Mouse (Mus musculus) hindbrain, embryonic 16.5 days (tissue): ENCODE results near the gene Def8. TPM values are rescaled to one million over a fixed set of nuclear protein-coding genes. Genes with fewer than 3 reads are reported as not detected.
A peak's percentile ranks its signal among the peaks of the same experiment; 100 is the strongest.
"Not testable (repeated sequence)": the region's sequence is repeated elsewhere in the genome, so short reads cannot be mapped to it uniquely, and the experiment has no call there.

Source experiments
- ATAC-seq: fragments of 200-750 bp; cut with Nextera tagmentation; 2 replicates; pipeline ENCODE4 v1.8.0; 2017; ENCODE audit warnings: moderate TSS enrichment, moderate library complexity
- H3K27ac ChIP-seq: fragments of 300-500 bp; sonication (generic); 2 replicates; pipeline ENCODE4 v1.5.1; 2014; ENCODE audit warnings: low read depth, mild to moderate bottlenecking, control low read depth, low read length, moderate library complexity
- H3K27me3 ChIP-seq: fragments of 300-500 bp; sonication (generic); replicated peaks from 2 replicates; pipeline ENCODE4 v1.6.1; 2014; ENCODE audit warnings: low read length; ENCODE audit not compliant: control insufficient read depth, insufficient read depth
- H3K36me3 ChIP-seq: fragments of 300-500 bp; sonication (generic); 2 replicates; pipeline ENCODE4 v1.6.1; 2014; ENCODE audit warnings: mild to moderate bottlenecking, low read length, moderate library complexity, mixed read lengths; ENCODE audit not compliant: control insufficient read depth, insufficient read depth
- H3K4me1 ChIP-seq: fragments of 300-500 bp; sonication (generic); 2 replicates; pipeline ENCODE4 v1.6.1; 2014; ENCODE audit warnings: low read depth, low read length; ENCODE audit not compliant: control insufficient read depth, insufficient read depth
- H3K4me2 ChIP-seq: fragments of 300-500 bp; sonication (generic); 2 replicates; pipeline ENCODE4 v1.6.1; 2014; ENCODE audit warnings: mild to moderate bottlenecking, low read length, control low read depth, moderate library complexity
- H3K4me3 ChIP-seq: fragments of 300-500 bp; sonication (generic); 2 replicates; pipeline ENCODE4 v1.5.1; 2014; ENCODE audit warnings: mild to moderate bottlenecking, low read length, control low read depth, moderate library complexity
- H3K9ac ChIP-seq: fragments of 300-500 bp; sonication (generic); 2 replicates; pipeline ENCODE4 v1.6.1; 2014; ENCODE audit warnings: low read depth, mild to moderate bottlenecking, control low read depth, low read length, moderate library complexity
- H3K9me3 ChIP-seq: fragments of 300-500 bp; sonication (generic); 2 replicates; pipeline ENCODE4 v1.6.1; 2014; ENCODE audit warnings: mild to moderate bottlenecking, low read length, moderate library complexity; ENCODE audit not compliant: control insufficient read depth
- WGBS: fragments of 180-500 bp; shearing (Covaris S2); extraction: QIAGEN DNeasy Blood & Tissue Kit; methylation state at CpG from one replicate; pipeline ENCODE4 v1.1.7; 2014; 5-methylcytosine and 5-hydroxymethylcytosine counted together
- polyA plus RNA-seq: library from polyadenylated mRNA; unstranded; fragments of >200 nt; fragmentation: Nextera tagmentation; extraction: Ambion mirVana; gene quantifications from 2 replicates; pipeline ENCODE4 v1.2.1, GENCODE M21; 2015

Gene Def8
- polyA plus RNA-seq, 1 experiment from 2014 or later = 50.5 TPM

DNA sequence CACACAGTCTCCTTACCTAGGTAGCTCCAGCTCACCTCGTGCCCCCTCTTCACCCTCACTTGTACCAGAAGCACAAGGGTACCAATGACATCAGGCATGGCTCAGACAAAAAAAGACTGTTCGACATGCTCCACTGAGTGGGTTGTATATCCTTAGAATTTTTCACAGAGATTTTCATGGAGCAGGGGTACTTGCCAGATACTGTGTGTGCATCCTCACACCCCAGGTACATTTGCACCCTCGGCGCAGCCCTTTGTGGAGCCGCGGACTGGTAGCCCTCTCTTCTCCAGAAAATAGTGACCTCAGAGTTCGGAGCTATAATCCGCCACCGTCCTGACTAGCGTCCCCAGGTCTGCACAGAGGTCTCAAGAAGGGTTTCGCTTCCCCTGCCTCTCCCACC is 12.5 kb upstream of the Def8 start:
- Histone ChIP-seq H3K9ac (peak overlapping the region; percentile 84), H3K4me1 (peaks cover 21% of the 10 kb centered on the region), H3K4me3 (peak overlapping the region; percentile 79), H3K9me3 (no peaks in the 10 kb centered on the region), H3K4me2 (peak overlapping the region; percentile 98), H3K36me3 (no peaks in the 10 kb centered on the region), H3K27ac (peak overlapping the region; percentile 96), H3K27me3 (no peaks in the 10 kb centered on the region)
- peak; percentile 12 for ATAC-seq
- WGBS = 4% methylated on average over 11 of the region's 11 CpGs

GRCm38 (mm10) chr8:123411246-123411645 is 12.1 kb upstream of the Def8 start, which contains the start of gene Tubb3:
Gene Tubb3 (plus strand): TSS chr8:123411424.
- Histone ChIP-seq H3K36me3 (no peaks in the 10 kb centered on the region), H3K9me3 (no peaks in the 10 kb centered on the region), H3K9ac (peak within 1 kb of the TSS; percentile 97), H3K4me3 (peak within 1 kb of the TSS; percentile 79), H3K4me2 (peak within 1 kb of the TSS; percentile 98), H3K27ac (peak within 1 kb of the TSS; percentile 96), H3K4me1 (peaks cover 22% of the 10 kb centered on the region), H3K27me3 (no peaks in the 10 kb centered on the region)
- ATAC-seq = peak; percentile 94
- 0% methylated on average over 28 of the region's 29 CpGs for WGBS

- 5% methylated on average over 13 of the region's 16 CpGs for WGBS
- H3K9me3 ChIP-seq = no peaks in the 10 kb centered on the region
- H3K4me1 ChIP-seq = peaks cover 27% of the 10 kb centered on the region
- H3K27ac ChIP-seq = peak overlapping the region; percentile 95
- H3K27me3 ChIP-seq = no peaks in the 10 kb centered on the region
- H3K36me3 ChIP-seq = no peaks in the 10 kb centered on the region
- peak overlapping the region; percentile 79 for H3K4me3 ChIP-seq
- peak overlapping the region; percentile 98 for H3K4me2 ChIP-seq
- peak; percentile 31 for ATAC-seq
- peak overlapping the region; percentile 97 for H3K9ac ChIP-seq
These were observed 11.5 kb upstream of the Def8 start for GRCm38 (mm10) chr8:123411781-123412327.

GRCm38 (mm10) chr8:123412560-123413170 is 10.7 kb upstream of the Def8 start:
- H3K9ac ChIP-seq = peak overlapping the region; percentile 97
- peak overlapping the region; percentile 98 for H3K4me2 ChIP-seq
- H3K4me3 ChIP-seq = peak overlapping the region; percentile 79
- WGBS = 2% methylated on average over 10 of the region's 12 CpGs
- H3K27ac ChIP-seq = peak overlapping the region; percentile 95
- H3K4me1 ChIP-seq = peaks cover 31% of the 10 kb centered on the region
- H3K9me3 ChIP-seq = no peaks in the 10 kb centered on the region
- ATAC-seq = no peak
- no peaks in the 10 kb centered on the region for H3K36me3 ChIP-seq
- H3K27me3 ChIP-seq = no peaks in the 10 kb centered on the region

- H3K27me3 ChIP-seq = no peaks in the 10 kb centered on the region
- 7% methylated on average over 9 of the region's 9 CpGs for WGBS
- peak overlapping the region; percentile 79 for H3K4me3 ChIP-seq
- H3K4me1 ChIP-seq = peaks cover 27% of the 10 kb centered on the region
- peak overlapping the region; percentile 64 for H3K27ac ChIP-seq
- peaks cover 12% of the 10 kb centered on the region for H3K36me3 ChIP-seq
- no peaks in the 10 kb centered on the region for H3K9me3 ChIP-seq
- H3K4me2 ChIP-seq = peak overlapping the region; percentile 98
- no peak for ATAC-seq
- peak overlapping the region; percentile 97 for H3K9ac ChIP-seq
These were observed 9.1 kb upstream of the Def8 start for GRCm38 (mm10) chr8:123414255-123414654.

GRCm38 (mm10) chr8:123414997-123415696 is 8.2 kb upstream of the Def8 start:
- not testable (repeated sequence) for H3K27me3 ChIP-seq, H3K9ac ChIP-seq, H3K27ac ChIP-seq, H3K9me3 ChIP-seq, ATAC-seq
- Histone ChIP-seq H3K36me3 (peaks cover 14% of the 10 kb centered on the region), H3K4me3 (peak overlapping the region; percentile 79), H3K4me2 (peak overlapping the region; percentile 98), H3K4me1 (peaks cover 20% of the 10 kb centered on the region)
- WGBS = 75% methylated on average over 5 of the region's 5 CpGs

GRCm38 (mm10) chr8:123415967-123416943 is 7.1 kb upstream of the Def8 start:
- peak overlapping the region; percentile 18; the same call in 1 of the 2 replicates for H3K4me3 ChIP-seq
- peak overlapping the region; percentile 98 for H3K4me2 ChIP-seq
- H3K9ac ChIP-seq = no peak overlapping the region
- 77% methylated on average over 8 of the region's 8 CpGs for WGBS
- peaks cover 19% of the 10 kb centered on the region for H3K4me1 ChIP-seq
- no peak overlapping the region for H3K27ac ChIP-seq
- H3K9me3 ChIP-seq = no peaks in the 10 kb centered on the region
- no peaks in the 10 kb centered on the region for H3K27me3 ChIP-seq
- peaks cover 24% of the 10 kb centered on the region for H3K36me3 ChIP-seq
- no peak for ATAC-seq

GRCm38 (mm10) chr8:123416944-123417555 is 6.3 kb upstream of the Def8 start:
- peak overlapping the region; percentile 40 for H3K4me2 ChIP-seq
- H3K36me3 ChIP-seq = peaks cover 28% of the 10 kb centered on the region
- peak overlapping the region; percentile 9; the same call in 1 of the 2 replicates for H3K4me3 ChIP-seq
- H3K27me3 ChIP-seq = no peaks in the 10 kb centered on the region
- 79% methylated on average over 8 of the region's 8 CpGs for WGBS
- ATAC-seq = no peak
- H3K4me1 ChIP-seq = peaks cover 19% of the 10 kb centered on the region
- H3K27ac ChIP-seq = no peak overlapping the region
- H3K9ac ChIP-seq = 0 out of 2 replicates have a peak overlapping the region, but pooled peaks have one; percentile 31
- no peaks in the 10 kb centered on the region for H3K9me3 ChIP-seq
